Mouse (Mus musculus): Measurements from ENCODE around the gene Mxd3.

DNA sequence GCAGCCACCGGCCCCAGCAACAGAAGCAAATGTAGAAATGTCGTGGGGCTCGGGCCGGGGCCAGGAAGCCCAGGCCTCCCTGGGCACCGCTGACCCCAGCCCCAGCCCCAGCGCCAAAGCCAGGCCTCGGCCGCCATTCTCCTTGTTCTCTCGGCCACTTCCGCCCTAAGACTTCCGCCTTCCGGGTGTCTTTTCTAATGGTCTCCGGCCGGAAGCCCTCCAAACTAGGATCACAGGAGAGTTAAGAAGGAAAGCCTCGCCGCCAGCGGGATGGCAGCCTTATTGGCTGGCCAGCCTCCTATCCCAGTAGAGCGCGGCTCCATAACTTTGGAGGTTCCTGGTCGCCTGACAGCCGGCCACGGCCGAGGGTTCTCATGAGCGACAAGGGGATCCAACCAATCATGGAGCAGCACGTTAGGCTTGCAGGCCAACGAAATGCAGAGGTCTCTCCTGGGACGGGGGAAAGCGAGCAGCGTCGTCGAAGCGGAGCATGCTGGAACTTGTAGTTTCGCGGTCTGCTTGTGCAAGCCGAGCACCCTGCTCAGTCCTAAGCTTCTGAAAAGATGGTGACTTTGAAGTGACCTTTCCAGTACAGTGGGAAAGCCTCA, 32.9 kb upstream of the Mxd3 start, which contains the start of gene Lman2:
- TF ChIP-seq CTCF (conservative IDR thresholded peaks at IDR 0.05 in 1 of 2, IDR thresholded peaks at IDR 0.05 in 1 of 2; ENCODE audit: low read depth in 2 of 2, low read length in 2 of 2) = no peak
- peak; percentile 81 for TF ChIP-seq POLR2A (IDR thresholded peaks at IDR 0.05; ENCODE audit: low read depth, low read length)
- TF ChIP-seq TCF12 (IDR thresholded peaks at IDR 0.05; ENCODE audit: low read depth, low read length) = peak; percentile 73
- TF ChIP-seq USF1 (IDR thresholded peaks at IDR 0.05; ENCODE audit: low read depth, low read length) = no peak
- TF ChIP-seq HCFC1 (IDR thresholded peaks at IDR 0.05; ENCODE audit: low read depth, low read length) = peak; percentile 91
- TF ChIP-seq RAD21 (IDR thresholded peaks at IDR 0.05; ENCODE audit: low read depth, low read length) = no peak
